Mouse (Mus musculus) spleen, adult 2 months (tissue): ENCODE data around the gene Tgfbr3. TPM values are rescaled to one million over a fixed set of nuclear protein-coding genes. Genes with fewer than 3 reads are reported as not detected.

Experiments
- DNase-seq, 2 experiments: peaks; one replicate each; pipeline versions ENCODE4 v3.0.0 to v3.0.0-alpha.2; 2012 to 2021; ENCODE audit warnings: low spot score in 2 of 2, low read depth in 1 of 2
- H3K27ac ChIP-seq: fragments of 200-500 bp; 2 replicates; pipeline ENCODE4 v1.5.1; 2012; ENCODE audit warnings: low read length, inconsistent platforms; ENCODE audit not compliant: insufficient read depth
- H3K27me3 ChIP-seq: fragments of 200-500 bp; 2 replicates; pipeline ENCODE4 v1.6.1; 2012; ENCODE audit warnings: mild to moderate bottlenecking, moderate library complexity, low read length, inconsistent platforms; ENCODE audit not compliant: control insufficient read depth, insufficient read depth
- H3K36me3 ChIP-seq: fragments of 200-500 bp; 2 replicates; pipeline ENCODE4 v1.6.1; 2012; ENCODE audit warnings: mild to moderate bottlenecking, low read length, inconsistent platforms; ENCODE audit not compliant: control insufficient read depth, insufficient read depth
- H3K4me1 ChIP-seq: fragments of 200-500 bp; 2 replicates; pipeline ENCODE4 v1.6.1; 2011; ENCODE audit warnings: inconsistent platforms; ENCODE audit not compliant: control insufficient read depth, insufficient read depth, insufficient read length
- H3K4me3 ChIP-seq: fragments of 200-500 bp; 2 replicates; pipeline ENCODE4 v1.5.1; 2011; ENCODE audit warnings: mild to moderate bottlenecking, inconsistent platforms; ENCODE audit not compliant: insufficient read depth, insufficient read length; ENCODE audit errors: extremely low read depth
- CTCF ChIP-seq: fragments of 200-500 bp; IDR thresholded peaks from 2 replicates; pipeline ENCODE4 v1.5.1; 2011; ENCODE audit warnings: mild to moderate bottlenecking, inconsistent platforms; ENCODE audit not compliant: insufficient read depth, insufficient read length, insufficient replicate concordance; ENCODE audit errors: extremely low read depth
- POLR2A ChIP-seq: fragments of 200-500 bp; IDR thresholded peaks from 2 replicates; pipeline ENCODE4 v1.6.1; 2011; ENCODE audit warnings: low read depth, low read length, inconsistent platforms
- WGBS: fragments of 180-500 bp; shearing (Covaris S2); methylation state at CpG from one replicate; pipeline ENCODE4 v1.1.7; 2018; 5-methylcytosine and 5-hydroxymethylcytosine counted together
- polyA plus RNA-seq: library from polyadenylated mRNA; depleted of rRNA; stranded (reverse); fragments of >200 nt; gene quantifications from 2 replicates; pipeline ENCODE4 v1.2.3, GENCODE M21; 2012

Gene Tgfbr3
- polyA plus RNA-seq, 1 experiment, result 20.5 TPM

- 38% methylated on average over 2 of the region's 2 CpGs for WGBS
- Histone ChIP-seq H3K4me3 (no peak overlapping the region), H3K4me1 (peaks cover 2% of the 10 kb centered on the region; the same call in 1 of the 2 replicates), H3K27ac (peak overlapping the region; percentile 56; the same call in 1 of the 2 replicates), H3K27me3 (no peaks in the 10 kb centered on the region), H3K36me3 (no peaks in the 10 kb centered on the region)
- peak in 1 of 2 experiments; percentile 10 for DNase-seq
- no peak for TF ChIP-seq CTCF
Measured at GRCm38 (mm10) chr5:107177248-107177647, 112.2 kb downstream of the Tgfbr3 start.

- DNase-seq, result no peak
Measured at GRCm38 (mm10) chr5:107176796-107177195, 112.6 kb downstream of the Tgfbr3 start.

GRCm38 (mm10) chr5:107176196-107176595 lies 113.2 kb downstream of the Tgfbr3 start:
- no peak for DNase-seq
- Histone ChIP-seq H3K27me3 (no peaks in the 10 kb centered on the region), H3K4me1 (peaks cover 2% of the 10 kb centered on the region; the same call in 1 of the 2 replicates), H3K4me3 (no peak overlapping the region), H3K27ac (no peak overlapping the region), H3K36me3 (no peaks in the 10 kb centered on the region)
- WGBS, result 94% methylated on average over 4 of the region's 4 CpGs
- TF ChIP-seq CTCF, result no peak

More at GRCm38 (mm10) chr5:107176796-107177195, 112.6 kb downstream of the Tgfbr3 start:
- TF ChIP-seq POLR2A (no peak), CTCF (no peak)
- Histone ChIP-seq H3K4me1 (peaks cover 2% of the 10 kb centered on the region; the same call in 1 of the 2 replicates), H3K4me3 (no peak overlapping the region), H3K36me3 (no peaks in the 10 kb centered on the region), H3K27me3 (no peaks in the 10 kb centered on the region), H3K27ac (no peak overlapping the region)
- 71% methylated on average over 4 of the region's 4 CpGs for WGBS

- H3K4me3 ChIP-seq, result no peak overlapping the region
- no peak overlapping the region for H3K27ac ChIP-seq
- peaks cover 2% of the 10 kb centered on the region; the same call in 1 of the 2 replicates for H3K4me1 ChIP-seq
- no peak for DNase-seq
- TF ChIP-seq POLR2A (no peak), CTCF (no peak)
- H3K27me3 ChIP-seq, result no peaks in the 10 kb centered on the region
- no peaks in the 10 kb centered on the region for H3K36me3 ChIP-seq
Measured at GRCm38 (mm10) chr5:107174188-107174587, 115.2 kb downstream of the Tgfbr3 start.

- Histone ChIP-seq H3K27me3 (no peaks in the 10 kb centered on the region), H3K4me1 (peaks cover 2% of the 10 kb centered on the region; the same call in 1 of the 2 replicates), H3K36me3 (no peaks in the 10 kb centered on the region), H3K27ac (no peak overlapping the region), H3K4me3 (no peak overlapping the region)
- TF ChIP-seq POLR2A (no peak), CTCF (no peak)
- DNase-seq, result no peak
- 77% methylated on average over 2 of the region's 2 CpGs for WGBS
Measured at GRCm38 (mm10) chr5:107173483-107173882, 115.9 kb downstream of the Tgfbr3 start.

- Histone ChIP-seq H3K36me3 (no peaks in the 10 kb centered on the region), H3K4me1 (no peaks in the 10 kb centered on the region), H3K27ac (no peak overlapping the region), H3K4me3 (no peak overlapping the region), H3K27me3 (no peaks in the 10 kb centered on the region)
- WGBS, result 85% methylated on average over 7 of the region's 7 CpGs
- TF ChIP-seq POLR2A (no peak), CTCF (no peak)
- no peak for DNase-seq
Measured at GRCm38 (mm10) chr5:107171861-107172260, 117.6 kb downstream of the Tgfbr3 start.

- Histone ChIP-seq H3K27me3 (no peaks in the 10 kb centered on the region), H3K36me3 (no peaks in the 10 kb centered on the region), H3K4me1 (no peaks in the 10 kb centered on the region), H3K4me3 (no peak overlapping the region), H3K27ac (no peak overlapping the region)
- DNase-seq, result no peak
- 90% methylated on average over 5 of the region's 5 CpGs for WGBS
- no peak for TF ChIP-seq CTCF
- no peak for TF ChIP-seq POLR2A
Measured at GRCm38 (mm10) chr5:107169796-107170195, 119.6 kb downstream of the Tgfbr3 start.
